Mouse (Mus musculus) erythroblast, embryonic 14.5 days (primary cell): ENCODE results near the gene Ddx60.

Experiments
- GATA1 ChIP-seq: IDR thresholded peaks from 2 replicates; pipeline ENCODE4 v1.6.1; 2012; ENCODE audit warnings: low read length, inconsistent platforms, mixed read lengths
- TAL1 ChIP-seq: IDR thresholded peaks from 3 replicates; pipeline ENCODE4 v1.6.1; 2012; ENCODE audit warnings: low read length, inconsistent platforms, mixed read lengths

DNA sequence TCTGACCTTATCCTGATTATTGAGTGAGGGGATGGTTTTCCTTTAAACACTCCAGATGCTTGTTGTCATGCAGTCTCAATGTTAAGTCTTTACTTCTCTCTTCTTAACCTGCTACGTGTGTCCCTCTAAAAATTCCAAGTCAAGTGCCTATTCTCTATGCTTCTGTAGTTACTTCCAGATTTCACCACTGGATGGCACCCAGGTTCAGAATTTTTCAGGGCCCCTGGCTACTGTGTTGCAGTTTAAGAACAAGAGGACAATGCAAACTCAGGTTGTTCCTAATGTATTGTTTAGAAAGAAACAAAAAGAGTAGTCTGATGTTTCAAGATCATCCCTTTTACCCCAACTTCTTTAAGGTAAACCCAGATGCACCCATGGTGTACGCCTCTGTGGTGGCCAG lies 33.8 kb upstream of the Ddx60 start:
- TF ChIP-seq GATA1 (no peak), TAL1 (no peak)
